Mouse (Mus musculus) C2C12 (cell line): ENCODE results near the gene Cers2. TPM values are rescaled to one million over a fixed set of nuclear protein-coding genes. Genes with fewer than 3 reads are reported as not detected.
"Not testable (repeated sequence)": the region's sequence is repeated elsewhere in the genome, so short reads cannot be mapped to it uniquely, and the experiment has no call there.

ENCODE experiments used
- H3K27me3 ChIP-seq: one replicate; pipeline ENCODE4 v1.6.1; 2011; ENCODE audit not compliant: control insufficient read depth, insufficient read depth, insufficient read length
- H3K36me3 ChIP-seq: one replicate; pipeline ENCODE4 v1.6.1; 2011; ENCODE audit not compliant: control insufficient read depth, insufficient read depth
- H3K4me3 ChIP-seq: one replicate; pipeline ENCODE4 v1.5.1; 2011; ENCODE audit warnings: mild to moderate bottlenecking, control low read depth; ENCODE audit not compliant: poor library complexity, insufficient read depth, severe bottlenecking
- H3K79me2 ChIP-seq: one replicate; pipeline ENCODE4 v1.6.1; 2011; ENCODE audit not compliant: control insufficient read depth, insufficient read depth
- H3K79me3 ChIP-seq: one replicate; pipeline ENCODE4 v1.6.1; 2011; ENCODE audit warnings: low read depth, control low read depth
- H3ac ChIP-seq: one replicate; pipeline ENCODE3; 2011; ENCODE audit warnings: low read depth; ENCODE audit not compliant: control insufficient read depth, insufficient read length
- CEBPB ChIP-seq: IDR thresholded peaks from one replicate; pipeline ENCODE4 v1.6.1; 2011; ENCODE audit warnings: low read depth, mild to moderate bottlenecking, control low read depth, moderate library complexity
- CTCF ChIP-seq: IDR thresholded peaks from one replicate; pipeline ENCODE4 v1.5.1; 2011; ENCODE audit not compliant: control insufficient read depth, insufficient read depth, insufficient read length
- FOSL1 ChIP-seq: IDR thresholded peaks from one replicate; pipeline ENCODE4 v1.8.0; 2011; ENCODE audit warnings: mild to moderate bottlenecking, low read length; ENCODE audit not compliant: poor library complexity, insufficient read depth, severe bottlenecking
- MAX ChIP-seq: IDR thresholded peaks from one replicate; pipeline ENCODE4 v1.6.1; 2011; ENCODE audit warnings: mild to moderate bottlenecking, control low read depth
- MYOD1 ChIP-seq: IDR thresholded peaks from one replicate; pipeline ENCODE4 v1.6.1; 2011; ENCODE audit warnings: low read depth; ENCODE audit not compliant: control insufficient read depth, insufficient read length
- MYOG ChIP-seq: IDR thresholded peaks from one replicate; pipeline ENCODE4 v1.6.1; 2011; ENCODE audit not compliant: control insufficient read depth, insufficient read length; ENCODE audit errors: extremely low read depth
- USF1 ChIP-seq: IDR thresholded peaks from one replicate; pipeline ENCODE4 v1.6.1; 2011; ENCODE audit warnings: low read depth, mild to moderate bottlenecking, control low read depth, moderate library complexity
- polyA plus RNA-seq: library from polyadenylated mRNA; unstranded; fragments of >200 nt; fragmentation: generic; extraction: Trizol; gene quantifications from one replicate; pipeline ENCODE4 v1.2.1, GENCODE M21; 2012; ENCODE audit warnings: missing spikeins

The Cers2 gene
- polyA plus RNA-seq, 1 experiment, result 146 TPM

DNA sequence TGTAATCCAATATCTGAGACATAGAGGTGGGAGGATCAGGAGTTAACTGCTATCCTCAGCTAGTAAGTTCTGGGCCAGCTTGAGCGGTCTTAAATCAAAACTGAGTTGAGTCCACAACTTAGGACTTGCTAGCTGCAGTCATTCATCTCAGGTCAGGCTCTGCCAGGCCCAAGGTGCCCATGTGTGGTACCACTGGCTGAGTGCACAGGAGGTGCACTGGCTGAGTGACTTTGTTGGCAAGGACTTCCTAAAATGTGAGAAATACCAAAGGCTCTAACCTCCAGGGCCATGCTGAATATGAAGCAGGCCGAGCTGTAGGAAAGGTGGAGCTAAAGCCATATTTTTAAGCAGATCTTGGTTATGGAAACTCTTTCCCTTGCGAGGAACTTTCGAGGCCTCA, 22.8 kb downstream of the Cers2 start:
- no peaks in the 10 kb centered on the region for H3K79me3 ChIP-seq
- H3K79me2 ChIP-seq, result no peaks in the 10 kb centered on the region
- no peak overlapping the region for H3ac ChIP-seq
- TF ChIP-seq MYOD1, result no peak
- H3K36me3 ChIP-seq, result peaks cover 82% of the 10 kb centered on the region
- no peaks in the 10 kb centered on the region for H3K27me3 ChIP-seq
- H3K4me3 ChIP-seq, result no peak overlapping the region

DNA sequence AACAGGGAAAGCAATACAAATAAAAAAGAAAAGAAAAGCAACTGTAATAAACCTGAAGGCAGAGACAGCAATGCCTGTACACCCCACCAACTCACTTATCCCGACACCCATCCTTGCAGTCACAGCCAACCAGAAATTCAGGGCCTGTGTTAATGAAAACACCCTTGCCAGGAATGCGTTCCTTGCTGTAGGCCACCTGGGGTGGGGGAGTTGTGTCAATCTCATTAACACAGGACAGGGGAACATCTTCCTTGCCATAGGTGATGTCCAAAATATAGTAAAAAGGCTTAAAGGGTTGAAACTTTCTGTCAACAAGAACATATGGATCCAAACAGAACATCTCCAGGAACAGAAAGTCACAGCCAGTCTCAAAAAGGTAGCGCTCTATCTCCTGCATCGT, 23.7 kb downstream of the Cers2 start:
- Histone ChIP-seq H3K27me3 (no peaks in the 10 kb centered on the region), H3ac (no peak overlapping the region), H3K36me3 (peaks cover 84% of the 10 kb centered on the region), H3K79me2 (no peaks in the 10 kb centered on the region), H3K79me3 (no peaks in the 10 kb centered on the region), H3K4me3 (no peak overlapping the region)
- TF ChIP-seq CTCF (no peak), MAX (no peak), FOSL1 (no peak), USF1 (no peak)

DNA sequence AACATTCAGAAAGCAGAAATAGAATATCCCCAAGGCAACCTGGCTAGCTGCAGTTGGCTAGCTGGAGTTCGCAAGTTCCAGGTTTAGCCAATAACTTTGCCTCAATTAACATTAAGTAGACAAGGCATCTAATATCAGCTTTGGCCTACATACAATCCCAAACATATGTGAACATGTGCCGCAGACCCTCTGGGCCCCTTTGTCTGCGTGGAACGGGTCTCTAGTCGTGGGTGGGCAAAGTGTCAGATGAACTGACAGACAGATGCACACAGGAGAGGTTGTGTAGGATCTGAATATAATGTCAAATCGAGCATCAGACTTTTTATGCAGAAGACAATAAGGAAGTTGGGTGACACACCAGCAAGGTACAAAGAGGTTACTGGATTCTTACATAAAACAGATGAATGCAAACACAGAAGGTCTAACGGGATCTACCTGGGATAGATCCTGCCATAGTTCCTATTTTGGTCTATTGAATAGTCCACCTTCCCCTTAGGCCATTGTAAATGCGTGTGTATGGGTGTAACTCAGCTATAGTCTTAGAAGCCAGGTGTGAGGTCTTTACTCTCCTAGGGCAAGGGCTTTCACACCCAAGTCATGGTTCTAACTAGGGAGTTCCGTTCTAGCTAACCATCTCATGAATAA, 28.9 kb downstream of the Cers2 start:
- H3K36me3 ChIP-seq, result peaks cover 87% of the 10 kb centered on the region

DNA sequence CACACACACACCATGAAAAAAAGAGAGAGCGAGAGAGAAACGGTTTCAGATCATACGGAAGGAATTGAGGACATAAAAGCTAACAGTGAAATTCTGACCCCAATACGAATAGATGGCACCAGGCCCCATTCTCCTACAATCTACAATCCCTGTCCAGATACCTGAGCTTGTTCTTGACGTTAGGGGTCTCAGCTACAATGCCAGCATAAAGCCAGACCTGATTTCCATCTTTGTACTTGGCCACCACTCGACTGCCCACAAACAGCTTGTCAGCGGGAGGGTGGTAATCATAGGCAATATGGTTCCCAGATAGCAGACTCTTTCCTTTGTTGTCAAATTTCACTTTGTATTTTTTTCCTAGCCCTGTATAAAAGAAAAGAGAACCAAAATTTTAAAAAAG, 31.9 kb downstream of the Cers2 start:
- Histone ChIP-seq H3K36me3 (peaks cover 77% of the 10 kb centered on the region), H3K4me3 (no peak overlapping the region), H3K79me3 (no peaks in the 10 kb centered on the region), H3ac (no peak overlapping the region), H3K27me3 (no peaks in the 10 kb centered on the region), H3K79me2 (no peaks in the 10 kb centered on the region)
- TF ChIP-seq USF1 (no peak), CEBPB (no peak), FOSL1 (no peak), CTCF (no peak), MYOD1 (no peak), MAX (no peak), MYOG (no peak)

More for the DNA sequence above, 28.9 kb downstream of the Cers2 start:
- H3K79me2 ChIP-seq, H3K4me3 ChIP-seq, H3K79me3 ChIP-seq, H3K27me3 ChIP-seq, H3ac ChIP-seq: not testable (repeated sequence)

DNA sequence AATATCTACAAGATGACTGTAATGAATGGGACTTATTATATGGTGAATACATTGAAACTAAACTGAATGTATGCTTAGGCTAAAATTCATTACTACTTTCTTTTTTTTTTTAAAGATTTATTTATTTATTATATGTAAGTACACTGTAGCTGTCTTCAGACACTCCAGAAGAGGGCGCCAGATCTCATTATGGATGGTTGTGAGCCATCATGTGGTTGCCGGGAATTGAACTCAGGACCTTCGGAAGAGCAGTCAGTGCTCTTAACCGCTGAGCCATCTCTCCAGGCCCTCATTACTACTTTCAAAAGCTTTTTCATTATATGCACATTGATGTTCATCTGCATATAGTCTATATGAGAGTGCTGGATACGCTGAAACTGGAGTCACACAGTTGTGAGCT, 33.8 kb downstream of the Cers2 start:
- Histone ChIP-seq H3K36me3 (peaks cover 79% of the 10 kb centered on the region), H3K79me2 (peaks cover 10% of the 10 kb centered on the region)
- not testable (repeated sequence) for H3K79me3 ChIP-seq, H3K27me3 ChIP-seq, H3K4me3 ChIP-seq, H3ac ChIP-seq

DNA sequence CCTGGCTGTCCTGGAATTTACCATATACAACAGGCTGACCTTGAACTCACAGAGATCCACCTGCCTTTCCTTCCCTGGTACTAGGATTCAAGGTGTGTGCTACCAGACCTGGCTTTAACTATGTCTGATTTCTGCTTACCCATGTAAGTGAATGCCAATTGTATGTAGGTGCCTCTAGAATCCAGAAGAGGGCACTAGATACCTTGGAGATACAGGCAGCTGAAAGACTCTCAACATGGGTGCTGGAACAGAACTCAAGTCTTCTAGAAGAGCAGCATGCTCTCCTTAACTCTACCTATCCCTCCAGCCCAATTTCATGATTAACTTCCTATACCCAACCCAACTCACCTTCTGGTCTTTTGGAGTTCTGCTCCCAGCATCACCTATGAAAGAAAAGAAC, 34.9 kb downstream of the Cers2 start:
- Histone ChIP-seq H3K79me2 (peaks cover 20% of the 10 kb centered on the region), H3K4me3 (no peak overlapping the region), H3K27me3 (no peaks in the 10 kb centered on the region), H3K79me3 (peaks cover 3% of the 10 kb centered on the region), H3ac (no peak overlapping the region), H3K36me3 (peaks cover 78% of the 10 kb centered on the region)
- TF ChIP-seq MYOD1 (no peak), MYOG (no peak), FOSL1 (no peak), CTCF (no peak), CEBPB (no peak)

DNA sequence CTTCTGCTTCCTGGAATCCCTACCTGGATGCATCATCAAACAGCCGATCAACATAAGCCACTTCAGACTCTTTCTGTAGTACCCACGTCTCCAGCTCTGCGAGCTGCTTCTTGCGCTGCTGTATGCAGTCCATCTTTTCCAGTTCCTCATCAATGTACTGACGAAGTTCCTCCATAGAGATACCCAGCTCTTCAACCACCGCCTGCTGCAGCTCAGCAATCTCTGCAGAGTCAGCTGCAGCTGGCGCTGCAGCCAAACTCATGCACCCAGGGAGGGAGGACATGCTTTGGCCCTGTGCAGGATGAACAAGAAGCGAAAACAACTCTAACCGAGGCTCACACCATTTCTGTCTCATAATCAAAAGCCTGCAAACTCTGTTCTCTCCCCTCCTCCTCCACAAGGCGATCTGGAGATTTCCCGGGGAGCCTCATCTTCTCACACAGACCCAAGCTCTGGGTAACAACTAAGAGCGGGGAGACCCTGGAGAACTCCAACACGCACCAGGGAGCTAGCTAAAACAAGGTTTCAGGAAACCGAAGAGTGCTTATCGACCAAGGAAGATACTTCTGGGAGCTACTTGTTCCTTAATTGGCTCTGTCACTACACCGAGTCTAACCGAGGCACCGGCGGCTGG, 41.4 kb downstream of the Cers2 start:
- not testable (repeated sequence) for H3K79me3 ChIP-seq, H3ac ChIP-seq, H3K27me3 ChIP-seq
- peaks cover 42% of the 10 kb centered on the region for H3K79me2 ChIP-seq
- H3K4me3 ChIP-seq, result peak overlapping the region; percentile 42
- peaks cover 30% of the 10 kb centered on the region for H3K36me3 ChIP-seq
